Mouse (Mus musculus): ENCODE data around the gene Nthl1.

- TF ChIP-seq POLR2A (IDR thresholded peaks at IDR 0.05; ENCODE audit: borderline replicate concordance, control insufficient read depth, low read depth, low read length) (no peak), CTCF (IDR thresholded peaks at IDR 0.05; ENCODE audit: control insufficient read depth, insufficient read depth, low read length) (no peak)
These were observed 45.9 kb upstream of the Nthl1 start for GRCm38 (mm10) chr17:24586532-24586931.
